ENCODE assay signal across 8 mouse cellular contexts in the genomic region with DNA sequence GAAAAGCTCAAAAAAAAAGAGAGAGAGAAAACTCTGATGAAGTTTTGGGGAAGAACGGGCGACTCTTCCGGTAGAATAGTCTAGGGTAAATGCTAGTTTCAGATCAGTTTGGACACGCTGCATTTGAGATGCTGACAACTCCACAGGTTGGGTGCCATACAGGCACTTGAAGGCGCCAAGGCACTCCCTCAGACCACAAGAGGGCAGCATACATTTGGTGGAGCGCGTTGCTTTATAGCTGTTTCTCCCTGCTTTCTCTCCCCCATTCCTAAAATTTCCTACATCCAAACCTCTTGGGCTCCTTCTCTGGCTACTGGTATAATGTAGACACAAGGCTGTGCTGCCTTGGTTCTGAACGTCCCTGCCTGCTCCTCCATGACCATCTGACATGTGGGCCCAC. TPM values are rescaled to one million over a fixed set of nuclear protein-coding genes. Genes with fewer than 3 reads are reported as not detected.
A peak's percentile ranks its signal among the peaks of the same experiment; 100 is the strongest.
DNase-seq lines count a peak whose midpoint lies in the region; ATAC-seq lines count a peak whose summit lies in the region.

No protein-coding gene starts in this region.

- H3K4me2 ChIP-seq in forebrain, embryonic 13.5 days = peak overlapping the region; percentile 74
- H3K4me2 ChIP-seq in hindbrain, embryonic 12.5 days (replicated peaks) = peak overlapping the region; percentile 84

- H3K9me3 ChIP-seq in forebrain, embryonic 13.5 days (replicated peaks) = no peaks in the 10 kb centered on the region
- no peaks in the 10 kb centered on the region for H3K9me3 ChIP-seq in hindbrain, embryonic 12.5 days (replicated peaks)

- peaks cover 55% of the 10 kb centered on the region for H3K36me3 ChIP-seq in forebrain, embryonic 13.5 days (ENCODE audit: poor library complexity, severe bottlenecking)
- H3K36me3 ChIP-seq in hindbrain, embryonic 12.5 days = peaks cover 31% of the 10 kb centered on the region

- H3K4me3 ChIP-seq in forebrain, embryonic 13.5 days = peak overlapping the region; percentile 83
- H3K4me3 ChIP-seq in hindbrain, embryonic 12.5 days = peak overlapping the region; percentile 77

- H3K4me1 ChIP-seq in forebrain, embryonic 13.5 days = peaks cover 35% of the 10 kb centered on the region
- peaks cover 28% of the 10 kb centered on the region for H3K4me1 ChIP-seq in hindbrain, embryonic 12.5 days

- H3K27ac ChIP-seq in forebrain, embryonic 13.5 days = no peak overlapping the region
- H3K27ac ChIP-seq in hindbrain, embryonic 12.5 days = no peak overlapping the region

- H3K9ac ChIP-seq in forebrain, embryonic 13.5 days = no peak overlapping the region
- no peak overlapping the region for H3K9ac ChIP-seq in hindbrain, embryonic 12.5 days

- ATAC-seq in frontal cortex, adult (ENCODE audit: low TSS enrichment) = peak; percentile 55
- 0 out of 2 replicates have a peak, but pooled peaks have one; percentile 24 for ATAC-seq in cerebellum, adult (ENCODE audit: insufficient number of reproducible peaks, low FRiP score, low TSS enrichment)
- peak; percentile 36; the same call in 1 of the 2 replicates for ATAC-seq in forebrain, embryonic 13.5 days
- no peak for ATAC-seq in hindbrain, embryonic 12.5 days (ENCODE audit: low FRiP score)

- DNase-seq in frontal cortex, postnatal 25 days (ENCODE audit: low spot score in 2 of 2) = no peak
- peak; percentile 64 for DNase-seq in layer of hippocampus, adult 9-10 months (ENCODE audit: low spot score)
- peak; percentile 84 for DNase-seq in lung, postnatal 10 days
- DNase-seq in right cerebral cortex, adult 2 months (ENCODE audit: low spot score in 2 of 2) = peak; percentile 78 to 80

- no peaks in the 10 kb centered on the region for H3K27me3 ChIP-seq in forebrain, embryonic 13.5 days
- H3K27me3 ChIP-seq in hindbrain, embryonic 12.5 days = no peaks in the 10 kb centered on the region

- 13% methylated on average over 8 of the region's 8 CpGs for WGBS in forebrain, embryonic 13.5 days
- 17% methylated on average over 8 of the region's 8 CpGs for WGBS in hindbrain, embryonic 12.5 days

RNA-seq across cellular contexts. Expression of a gene that starts 0.9 kb away (rescaled TPM):
- 80.7 and 83.8 TPM in 2 replicates for polyA plus RNA-seq in forebrain, embryonic 13.5 days (2015; fragmentation: Nextera tagmentation; extraction: Ambion mirVana)
- polyA plus RNA-seq in hindbrain, embryonic 12.5 days (2016; fragmentation: Nextera tagmentation; extraction: Ambion mirVana) = 55.6 and 66.5 TPM in 2 replicates

RNA-seq across cellular contexts. Expression of a gene that starts 8.7 kb away (rescaled TPM):
- 259 and 262 TPM in 2 replicates for polyA plus RNA-seq in forebrain, embryonic 13.5 days (2015; fragmentation: Nextera tagmentation; extraction: Ambion mirVana)
- 191 and 199 TPM in 2 replicates for polyA plus RNA-seq in hindbrain, embryonic 12.5 days (2016; fragmentation: Nextera tagmentation; extraction: Ambion mirVana)

RNA-seq across cellular contexts. Expression of a gene that starts 14.5 kb away (rescaled TPM):
- polyA plus RNA-seq in forebrain, embryonic 13.5 days (2015; fragmentation: Nextera tagmentation; extraction: Ambion mirVana) = 28.1 and 30.7 TPM in 2 replicates
- polyA plus RNA-seq in hindbrain, embryonic 12.5 days (2016; fragmentation: Nextera tagmentation; extraction: Ambion mirVana) = 125 and 141 TPM in 2 replicates

RNA-seq across cellular contexts. Expression of a gene that starts 16.7 kb away (rescaled TPM):
- polyA plus RNA-seq in forebrain, embryonic 13.5 days (2015; fragmentation: Nextera tagmentation; extraction: Ambion mirVana) = 0.26 TPM in 2 replicates
- polyA plus RNA-seq in hindbrain, embryonic 12.5 days (2016; fragmentation: Nextera tagmentation; extraction: Ambion mirVana) = 1.1 TPM in 2 replicates

RNA-seq across cellular contexts. Expression of a gene that starts 17.4 kb away (rescaled TPM):
- polyA plus RNA-seq in forebrain, embryonic 13.5 days (2015; fragmentation: Nextera tagmentation; extraction: Ambion mirVana) = 21.1 and 21.8 TPM in 2 replicates
- 28.8 and 35.9 TPM in 2 replicates for polyA plus RNA-seq in hindbrain, embryonic 12.5 days (2016; fragmentation: Nextera tagmentation; extraction: Ambion mirVana)

Comparison
In these comparisons a context has a peak if more than half of its experiments do, and no peak if none do; other contexts are left out.
1. DNase-seq: peak in layer of hippocampus, adult 9-10 months (single experiment), lung, postnatal 10 days (single experiment) and right cerebral cortex, adult 2 months (2 of 2); none in frontal cortex, postnatal 25 days (0 of 2).